Mouse (Mus musculus): ENCODE results near the gene Ptk6.

DNA sequence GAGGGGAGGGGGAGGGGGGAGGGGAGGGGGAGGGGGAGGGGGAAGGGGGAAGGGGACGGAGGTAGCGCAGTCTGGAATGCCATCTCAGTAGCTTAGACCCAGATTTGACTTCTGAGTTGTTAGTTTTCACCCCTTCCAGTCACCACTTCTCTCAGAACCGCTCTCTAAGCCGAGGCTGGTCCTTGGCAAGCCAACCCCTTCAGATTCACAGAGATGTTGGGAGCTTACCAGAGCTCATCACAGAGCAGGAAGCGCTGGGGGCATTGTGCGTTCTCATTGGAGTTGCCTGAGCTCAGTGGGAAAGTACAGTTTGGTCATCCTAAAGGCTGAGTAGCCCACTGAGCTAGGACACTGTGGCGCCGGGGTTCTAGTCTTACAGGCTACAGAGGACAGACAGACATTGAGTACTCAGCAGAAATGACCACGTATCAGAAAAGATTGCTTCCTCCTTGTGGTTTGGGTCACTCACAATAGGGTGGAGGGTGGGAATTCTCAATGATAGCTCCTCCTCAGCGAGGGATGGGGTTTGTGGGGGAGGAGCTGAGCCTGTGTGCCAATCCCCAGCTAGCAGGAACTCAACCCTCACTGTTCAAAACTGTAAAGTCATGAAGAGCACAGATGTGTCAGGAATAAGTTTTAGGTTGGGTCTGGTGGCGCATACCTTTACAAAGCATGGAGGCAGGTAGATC, 41.3 kb upstream of the Ptk6 start:
- TF ChIP-seq CTCF (IDR thresholded peaks at IDR 0.05; ENCODE audit: control insufficient read depth, insufficient read depth, insufficient replicate concordance, low read depth, low read length) (no peak), POLR2A (IDR thresholded peaks at IDR 0.05; ENCODE audit: control insufficient read depth, low read depth, low read length) (no peak)

All from testis, adult 2 months (tissue).